Mouse (Mus musculus) granulocyte monocyte progenitor cell, adult 5-6 weeks (primary cell): ENCODE measurements around the gene Clip1. TPM values are rescaled to one million over a fixed set of nuclear protein-coding genes. Genes with fewer than 3 reads are reported as not detected.

Experiments used
- total RNA-seq, 2 experiments: library from RNA; stranded (forward) in 1 of 2; stranded (reverse) in 1 of 2; fragments of 200-712, 200-1000 nt in 1 of 2; fragments of >200 nt in 1 of 2; fragmentation: Nextera tagmentation in 1 of 2; gene quantifications; 2 replicates each; pipeline ENCODE4 v1.2.3; 2014 to 2017

The Clip1 gene
- total RNA-seq, 2 experiments from 2014 or later, result 41.7 to 65.9 TPM

Other genes starting within 250 kb of the Clip1 start
- gene Lrrc43, start 195.3 kb downstream of the Clip1 start, total RNA-seq (2014; fragmentation: Nextera tagmentation), result not detected in 2 replicates
- gene Lrrc43, start 195.3 kb downstream of the Clip1 start, total RNA-seq (2017), result not detected in 2 replicates
- gene Il31, start 195.1 kb downstream of the Clip1 start, total RNA-seq (2014; fragmentation: Nextera tagmentation), result not detected in 2 replicates
- gene Il31, start 195.1 kb downstream of the Clip1 start, total RNA-seq (2017), result not detected in 2 replicates
- not detected in 2 replicates for gene B3gnt4, start 174.2 kb downstream of the Clip1 start, total RNA-seq (2014; fragmentation: Nextera tagmentation)
- gene B3gnt4, start 174.2 kb downstream of the Clip1 start, total RNA-seq (2017), result not detected in 2 replicates
- 29.0 and 61.6 TPM in 2 replicates for gene Diablo, start 160.4 kb downstream of the Clip1 start, total RNA-seq (2014; fragmentation: Nextera tagmentation)
- 54.6 and 62.5 TPM in 2 replicates for gene Diablo, start 160.4 kb downstream of the Clip1 start, total RNA-seq (2017)
- gene Gm49027, start 159.1 kb downstream of the Clip1 start, total RNA-seq (2014; fragmentation: Nextera tagmentation), result not detected in 2 replicates
- not detected in 2 replicates for gene Gm49027, start 159.1 kb downstream of the Clip1 start, total RNA-seq (2017)
- gene Vps33a, start 111.6 kb downstream of the Clip1 start, total RNA-seq (2014; fragmentation: Nextera tagmentation), result 23.1 and 39.0 TPM in 2 replicates
- 21.7 and 23.9 TPM in 2 replicates for gene Vps33a, start 111.6 kb downstream of the Clip1 start, total RNA-seq (2017)
- 53.7 and 66.1 TPM in 2 replicates for gene Zcchc8, start 36.5 kb upstream of the Clip1 start, total RNA-seq (2014; fragmentation: Nextera tagmentation)
- gene Zcchc8, start 36.5 kb upstream of the Clip1 start, total RNA-seq (2017), result 53.5 and 80.9 TPM in 2 replicates
- 118 TPM in 2 replicates for gene Rsrc2, start 64.8 kb upstream of the Clip1 start, total RNA-seq (2014; fragmentation: Nextera tagmentation)
- 171 and 227 TPM in 2 replicates for gene Rsrc2, start 64.8 kb upstream of the Clip1 start, total RNA-seq (2017)
- gene Kntc1, start 65.1 kb upstream of the Clip1 start, total RNA-seq (2014; fragmentation: Nextera tagmentation), result 63.0 and 74.9 TPM in 2 replicates
- 43.6 and 73.8 TPM in 2 replicates for gene Kntc1, start 65.1 kb upstream of the Clip1 start, total RNA-seq (2017)
- gene Hcar2, start 180.9 kb upstream of the Clip1 start, total RNA-seq (2014; fragmentation: Nextera tagmentation), result not detected in 2 replicates
- gene Hcar2, start 180.9 kb upstream of the Clip1 start, total RNA-seq (2017), result 2.7 and 5.4 TPM in 2 replicates
- gene Hcar1, start 195.4 kb upstream of the Clip1 start, total RNA-seq (2014; fragmentation: Nextera tagmentation), result not detected in 2 replicates
- gene Hcar1, start 195.4 kb upstream of the Clip1 start, total RNA-seq (2017), result not detected in 2 replicates
- gene Denr, start 222.6 kb upstream of the Clip1 start, total RNA-seq (2014; fragmentation: Nextera tagmentation), result 67.5 and 72.9 TPM in 2 replicates
- 76.4 and 100.0 TPM in 2 replicates for gene Denr, start 222.6 kb upstream of the Clip1 start, total RNA-seq (2017)
- not detected in 2 replicates for gene Gm43518, start 242.8 kb upstream of the Clip1 start, total RNA-seq (2014; fragmentation: Nextera tagmentation)
- gene Gm43518, start 242.8 kb upstream of the Clip1 start, total RNA-seq (2017), result not detected in 2 replicates
- gene Ccdc62, start 246.1 kb upstream of the Clip1 start, total RNA-seq (2014; fragmentation: Nextera tagmentation), result 0.34 and 2.6 TPM in 2 replicates
- gene Ccdc62, start 246.1 kb upstream of the Clip1 start, total RNA-seq (2017), result 0.10 and 5.3 TPM in 2 replicates